Mouse (Mus musculus) gastrocnemius, adult 8-10 months (tissue): ENCODE data around the gene Dok3. TPM values are rescaled to one million over a fixed set of nuclear protein-coding genes. Genes with fewer than 3 reads are reported as not detected.
"Not testable (repeated sequence)": the region's sequence is repeated elsewhere in the genome, so short reads cannot be mapped to it uniquely, and the experiment has no call there.

Source experiments
- DNase-seq, 2 experiments: peaks; one replicate each; pipeline ENCODE4 v3.0.0; 2022; ENCODE audit warnings: low spot score in 2 of 2
- total RNA-seq, 4 experiments: library from RNA; stranded (reverse); gene quantifications; 2 replicates each; pipeline ENCODE4 v1.2.4; 2022

The Dok3 gene
- total RNA-seq: 1 to 10 TPM in 1 of 4 experiments, under 1 TPM in 3; 0.61 to 1.1 (median 0.79) TPM

GRCm38 (mm10) chr13:55529198-55529915, at the start of gene Dok3:
Dok3 (minus strand) TSS chr13:55529296.
- no peak for DNase-seq

- DNase-seq: no peak
Observed at GRCm38 (mm10) chr13:55578086-55578485, 49.0 kb upstream of the Dok3 start.

DNA sequence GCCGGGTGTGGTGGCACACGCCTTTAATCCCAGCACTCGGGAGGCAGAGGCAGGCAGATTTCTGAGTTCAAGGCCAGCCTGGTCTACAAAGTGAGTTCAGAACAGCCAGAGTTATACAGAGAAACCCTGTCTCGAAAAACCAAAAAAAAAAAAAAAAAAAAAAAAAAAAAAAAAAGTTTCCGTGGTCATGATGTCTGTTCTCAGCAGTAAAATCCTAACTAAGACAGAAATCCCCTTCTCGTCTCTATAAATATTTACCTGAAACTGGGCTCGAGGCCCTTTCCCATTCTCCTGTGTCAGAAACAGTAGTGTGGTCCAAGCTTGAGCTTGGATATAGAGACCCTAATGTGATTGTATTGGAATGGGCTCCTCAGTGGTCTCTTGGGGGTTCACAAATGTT, 47.8 kb upstream of the Dok3 start:
- not testable (repeated sequence) for DNase-seq

GRCm38 (mm10) chr13:55575932-55576331, 46.8 kb upstream of the Dok3 start:
- DNase-seq: no peak

DNA sequence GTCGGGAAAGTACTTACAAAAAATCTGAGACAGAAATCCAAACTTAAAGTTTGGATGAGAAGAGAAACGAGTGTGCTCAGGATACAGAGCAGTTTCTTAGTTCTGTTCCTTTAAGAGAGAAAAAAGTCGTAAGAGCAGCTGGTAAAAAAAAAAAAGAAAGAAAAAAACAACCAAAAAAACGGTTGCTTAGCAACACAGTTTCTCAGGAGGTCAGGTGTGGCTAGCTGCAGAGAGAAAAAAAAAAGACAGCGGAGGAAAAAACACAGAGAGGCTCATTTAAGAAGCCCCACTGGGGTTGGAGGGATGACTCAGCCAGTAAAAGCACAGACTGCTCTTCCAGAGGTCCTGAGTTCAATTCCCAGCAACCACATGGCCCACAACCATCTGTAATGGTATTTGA, 45.2 kb upstream of the Dok3 start:
- no peak for DNase-seq

- DNase-seq: no peak
Observed at GRCm38 (mm10) chr13:55573432-55573831, 44.3 kb upstream of the Dok3 start, which contains the start of gene Tmed9. Tmed9 (plus strand) TSS chr13:55573732.

GRCm38 (mm10) chr13:55571977-55572376, 42.9 kb upstream of the Dok3 start:
- DNase-seq: no peak

- peak; percentile 88 to 91 for DNase-seq
Observed at GRCm38 (mm10) chr13:55571027-55571751, 42.1 kb upstream of the Dok3 start, which contains the start of gene Fam193b. Fam193b (minus strand) TSS chr13:55571120.

DNA sequence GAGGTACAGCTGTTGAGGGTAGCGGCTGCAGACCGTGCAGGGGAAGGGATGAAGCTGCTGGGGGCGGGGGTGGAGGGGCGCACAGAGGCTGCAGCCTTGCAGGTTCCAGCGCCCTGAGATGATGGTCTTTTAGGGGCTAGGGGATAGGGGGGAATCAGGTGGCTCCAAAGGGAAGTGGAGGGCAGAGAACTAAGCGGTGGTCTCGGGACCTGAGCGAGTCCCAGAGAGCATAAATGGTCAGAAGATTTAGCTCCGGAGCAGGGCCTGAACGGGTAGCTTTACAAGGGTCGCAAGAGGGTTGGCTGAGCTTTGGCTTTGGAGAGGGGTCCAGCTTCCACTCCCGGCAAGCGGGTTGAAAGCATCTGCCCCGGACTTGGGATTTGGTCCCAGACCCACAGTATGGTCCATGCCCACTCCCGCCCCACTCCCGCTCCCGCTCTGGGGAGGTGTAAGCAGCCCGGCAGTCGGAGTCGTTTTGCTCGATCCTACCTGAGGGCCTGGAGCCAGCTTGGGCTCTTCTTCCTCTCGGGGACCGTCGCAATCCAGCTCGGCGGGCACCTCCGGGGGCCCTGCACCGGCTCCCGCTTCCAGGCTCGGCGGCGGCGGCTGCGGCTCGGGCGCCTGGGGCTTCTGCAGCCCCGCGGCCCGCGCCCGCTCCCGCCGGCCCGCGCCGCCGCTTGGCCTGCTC, 41.3 kb upstream of the Dok3 start:
- DNase-seq: no peak

- no peak for DNase-seq
Observed at GRCm38 (mm10) chr13:55569726-55570285, 40.7 kb upstream of the Dok3 start.

DNA sequence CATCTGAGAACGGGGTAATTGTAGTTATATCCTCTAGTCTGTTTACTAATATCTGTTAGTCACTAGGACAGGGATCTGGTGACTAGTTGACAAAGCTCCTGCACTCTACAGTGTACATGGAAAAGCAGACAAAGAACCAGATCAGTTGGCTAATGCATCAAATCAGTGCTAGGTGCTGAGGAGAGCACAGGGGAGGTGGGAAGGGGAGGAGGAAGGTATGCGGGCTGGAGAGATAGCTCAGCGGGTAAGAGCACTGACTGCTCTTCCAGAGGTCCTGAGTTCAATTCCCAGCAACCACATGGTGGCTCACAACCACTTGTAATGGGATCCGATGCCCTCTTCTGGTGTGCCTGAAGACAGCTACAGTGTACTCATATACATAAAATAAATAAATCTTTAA, 39.4 kb upstream of the Dok3 start:
- not testable (repeated sequence) for DNase-seq

- DNase-seq: no peak
Observed at GRCm38 (mm10) chr13:55567949-55568348, 38.9 kb upstream of the Dok3 start.

DNA sequence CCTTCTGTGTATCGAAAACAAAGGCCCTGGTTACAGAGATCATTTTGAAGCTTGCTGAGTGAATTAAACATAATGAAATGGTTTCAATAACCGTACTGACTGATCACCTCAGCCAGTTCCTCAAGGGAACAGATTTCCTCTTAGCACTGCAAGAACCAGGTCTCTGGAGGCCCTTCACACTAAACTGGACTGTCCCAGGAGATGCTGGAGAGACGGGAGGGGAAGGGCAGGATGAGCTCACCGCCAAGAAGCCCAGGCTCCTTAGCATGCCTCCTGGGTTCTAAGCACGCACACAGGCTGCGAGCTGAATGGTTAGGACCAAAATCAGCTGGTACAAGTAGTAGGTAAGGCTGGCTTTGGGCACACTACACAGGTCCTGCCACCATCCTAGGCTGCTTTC, 37.9 kb upstream of the Dok3 start:
- no peak for DNase-seq

DNA sequence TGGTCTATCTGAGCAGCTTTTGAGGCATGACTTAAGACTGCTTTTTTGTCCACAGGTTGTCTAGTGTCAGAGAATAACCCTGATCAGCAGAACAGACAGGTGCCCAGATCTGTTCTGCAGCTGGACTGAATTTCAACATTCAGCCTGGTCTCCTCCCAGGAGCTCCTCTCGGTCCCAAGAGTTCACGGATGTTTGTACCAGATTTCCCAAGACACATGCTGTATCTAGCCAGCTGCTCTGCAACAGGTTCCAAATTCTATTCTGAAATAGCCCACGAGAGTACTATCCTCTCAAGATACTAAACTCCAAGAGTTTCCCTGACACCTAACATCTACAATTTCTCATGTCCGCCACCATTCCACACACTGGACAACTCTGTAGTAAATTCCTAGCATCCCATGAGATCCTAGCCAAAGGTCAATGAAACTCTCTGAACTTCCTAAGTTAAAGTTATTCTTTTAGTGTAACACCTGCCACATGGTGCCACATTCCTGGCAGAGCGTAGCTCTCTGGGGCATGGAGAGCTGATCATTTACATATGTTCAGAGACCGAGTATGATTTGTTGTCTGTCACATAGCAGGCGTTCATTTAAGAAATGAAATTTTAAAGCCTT, 34.3 kb upstream of the Dok3 start:
- peak; percentile 30 to 32 for DNase-seq

DNA sequence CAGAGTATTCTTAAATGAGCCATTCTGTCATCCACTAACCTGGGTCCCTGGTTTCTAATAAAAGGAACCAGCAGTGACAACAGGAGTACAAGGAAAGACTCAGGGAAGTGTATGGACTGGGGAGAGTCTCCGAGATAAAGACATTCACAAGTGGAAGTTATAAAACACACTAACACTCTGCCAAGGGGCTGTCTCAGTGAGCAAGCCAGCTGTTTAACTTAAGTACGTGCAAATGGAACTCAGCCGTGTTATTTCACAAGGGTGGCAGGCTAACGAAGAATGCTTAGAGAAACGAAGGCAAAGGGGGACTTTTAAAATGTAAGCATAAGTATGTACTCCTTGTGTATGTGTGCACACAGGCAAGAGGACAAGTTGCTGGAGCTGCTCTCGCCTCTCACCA, 28.4 kb upstream of the Dok3 start:
- no peak for DNase-seq

- no peak for DNase-seq
Observed at GRCm38 (mm10) chr13:55555921-55556320, 26.8 kb upstream of the Dok3 start.

DNA sequence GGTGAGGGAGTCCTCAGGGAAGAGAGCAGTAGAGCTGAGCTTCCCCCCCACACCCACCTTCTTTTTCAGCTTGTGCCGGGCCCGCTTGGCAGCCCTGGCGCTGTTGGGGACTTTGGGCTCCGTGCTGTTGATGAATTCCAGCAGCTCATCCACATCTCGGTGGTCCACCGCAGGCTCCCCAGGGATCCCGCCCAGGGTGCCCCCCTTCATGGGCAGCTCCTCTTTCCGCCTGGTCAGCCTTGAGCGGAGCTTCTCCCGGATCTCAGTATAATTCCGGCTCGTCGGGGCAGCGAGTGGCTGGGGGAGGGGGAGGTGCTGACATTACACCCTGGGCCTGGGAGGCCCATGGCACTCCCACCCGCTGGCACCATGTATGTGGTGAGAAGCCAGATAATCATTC, 20.0 kb upstream of the Dok3 start:
- no peak for DNase-seq

DNA sequence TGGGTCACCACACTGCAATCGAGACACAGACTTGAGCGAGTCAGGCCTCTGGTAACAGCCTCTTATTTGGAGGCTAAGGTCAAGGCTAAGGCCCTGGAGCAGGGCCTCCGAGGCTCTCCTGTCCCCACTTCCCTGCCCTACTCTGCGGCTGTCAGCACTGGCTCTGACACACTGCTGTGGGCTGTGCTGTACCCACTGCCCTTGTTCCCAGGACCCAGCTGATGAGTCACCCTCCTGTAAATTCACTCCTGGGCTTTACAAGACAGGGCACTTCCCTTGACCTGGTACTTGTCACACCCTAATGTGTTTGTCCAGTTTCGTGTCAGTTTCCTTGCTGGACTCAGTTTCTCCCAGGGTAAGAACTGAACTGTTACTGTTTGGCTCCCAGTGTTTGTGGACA, 19.3 kb upstream of the Dok3 start:
- DNase-seq: no peak

DNA sequence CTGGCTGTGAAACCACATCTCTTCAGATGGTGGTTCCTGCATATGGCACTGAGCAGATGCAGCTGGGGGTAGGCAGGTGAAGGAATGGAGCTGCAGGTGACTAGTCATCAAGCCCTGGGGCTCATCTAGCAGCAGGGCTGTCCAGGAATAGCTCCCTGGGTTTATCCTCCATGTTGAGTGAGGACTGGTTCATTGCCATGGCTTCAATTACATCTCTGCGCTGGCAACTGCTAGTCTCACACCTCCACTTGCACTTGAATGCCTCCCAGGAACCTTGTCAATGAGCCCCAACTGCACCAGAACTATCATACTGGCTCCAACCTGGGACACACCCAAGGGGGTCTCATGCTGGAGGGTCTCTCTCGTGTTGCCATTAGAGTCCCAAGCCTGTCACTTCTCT, 18.8 kb upstream of the Dok3 start:
- peak in 1 of 2 experiments; percentile 25 for DNase-seq

DNA sequence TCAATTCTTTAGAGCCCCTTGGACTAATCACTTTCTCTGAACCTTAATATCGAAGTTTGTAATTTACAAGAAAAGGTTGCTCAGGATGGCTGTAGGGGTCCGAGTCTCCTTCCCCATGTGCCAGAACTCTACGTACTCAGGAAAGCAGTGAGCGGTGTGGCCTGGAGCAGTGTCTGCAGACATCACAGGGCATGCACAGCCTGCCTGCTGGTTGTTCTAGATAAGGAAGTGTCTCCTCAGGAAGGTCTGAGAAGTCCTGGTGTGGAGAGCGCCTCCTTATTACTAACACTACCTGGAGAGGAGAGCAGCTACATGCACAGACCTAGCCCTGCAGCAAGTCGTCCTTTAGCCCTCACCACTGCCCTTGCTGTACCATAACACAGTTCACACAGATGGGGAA, 15.7 kb upstream of the Dok3 start:
- no peak for DNase-seq

DNA sequence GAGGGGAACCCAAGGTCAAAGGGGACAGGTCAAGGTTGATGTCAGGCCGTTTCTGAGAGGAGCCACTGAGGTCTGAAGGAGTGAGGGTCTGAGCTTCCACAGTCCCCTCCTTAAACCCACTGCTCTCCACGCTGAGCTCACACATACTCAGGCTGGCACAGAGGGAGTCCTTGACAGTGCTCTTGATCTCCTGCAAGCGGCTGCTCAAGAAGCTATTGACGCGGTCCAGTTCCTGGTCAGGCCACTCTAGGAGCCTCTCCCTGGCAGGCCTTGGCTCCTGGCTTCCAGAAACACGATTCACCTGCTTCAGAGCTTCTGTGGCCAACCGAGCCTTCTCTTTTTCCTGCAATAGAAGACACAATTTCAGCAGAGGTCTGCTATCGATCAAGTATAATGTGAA, 14.4 kb upstream of the Dok3 start:
- DNase-seq: no peak
